Mouse (Mus musculus) embryonic facial prominence, embryonic 14.5 days (tissue): ENCODE data around the gene Gmeb2. TPM values are rescaled to one million over a fixed set of nuclear protein-coding genes. Genes with fewer than 3 reads are reported as not detected.
A peak's percentile ranks its signal among the peaks of the same experiment; 100 is the strongest.

Experiments
- ATAC-seq: fragments of 200-750 bp; cut with Nextera tagmentation; 2 replicates; pipeline ENCODE4 v1.8.0; 2017; ENCODE audit warnings: low read depth, moderate number of reproducible peaks, moderate TSS enrichment
- DNase-seq: peaks from one replicate; pipeline ENCODE4 v3.0.0-alpha.2; 2015; ENCODE audit warnings: low spot score
- H3K27ac ChIP-seq: fragments of 300-500 bp; sonication (generic); replicated peaks from 2 replicates; pipeline ENCODE4 v1.5.1; 2014; ENCODE audit warnings: low read depth, mild to moderate bottlenecking, low read length, moderate library complexity
- H3K27me3 ChIP-seq: fragments of 300-500 bp; sonication (generic); replicated peaks from 2 replicates; pipeline ENCODE4 v1.6.1; 2014; ENCODE audit warnings: low read length; ENCODE audit not compliant: control insufficient read depth, insufficient read depth
- H3K36me3 ChIP-seq: fragments of 300-500 bp; sonication (generic); 2 replicates; pipeline ENCODE4 v1.6.1; 2014; ENCODE audit warnings: low read length, mixed read lengths; ENCODE audit not compliant: control insufficient read depth, insufficient read depth
- H3K4me1 ChIP-seq: fragments of 300-500 bp; sonication (generic); 2 replicates; pipeline ENCODE4 v1.6.1; 2014; ENCODE audit warnings: antibody characterized with exemption, low read length; ENCODE audit not compliant: control insufficient read depth, insufficient read depth
- H3K4me2 ChIP-seq: fragments of 300-500 bp; sonication (generic); 2 replicates; pipeline ENCODE4 v1.6.1; 2014; ENCODE audit warnings: low read depth, mild to moderate bottlenecking, low read length, moderate library complexity, mixed read lengths
- H3K4me3 ChIP-seq: fragments of 300-500 bp; sonication (generic); 2 replicates; pipeline ENCODE4 v1.5.1; 2014; ENCODE audit warnings: low read depth, mild to moderate bottlenecking, low read length
- H3K9ac ChIP-seq: fragments of 300-500 bp; sonication (generic); 2 replicates; pipeline ENCODE4 v1.6.1; 2014; ENCODE audit warnings: low read depth, mild to moderate bottlenecking, low read length, moderate library complexity, mixed read lengths
- H3K9me3 ChIP-seq: fragments of 300-500 bp; sonication (generic); 2 replicates; pipeline ENCODE4 v1.6.1; 2016; ENCODE audit warnings: low read length; ENCODE audit not compliant: control insufficient read depth
- WGBS: fragments of 180-500 bp; shearing (Covaris S2); extraction: QIAGEN DNeasy Blood & Tissue Kit; methylation state at CpG from one replicate; pipeline ENCODE4 v1.1.7; 2014; 5-methylcytosine and 5-hydroxymethylcytosine counted together
- polyA plus RNA-seq: library from polyadenylated mRNA; unstranded; fragments of >200 nt; fragmentation: Nextera tagmentation; extraction: Ambion mirVana; gene quantifications from 2 replicates; pipeline ENCODE4 v1.2.1, GENCODE M21; 2014

The Gmeb2 gene
- polyA plus RNA-seq, 1 experiment from 2014 or later, result 13.5 TPM

DNA sequence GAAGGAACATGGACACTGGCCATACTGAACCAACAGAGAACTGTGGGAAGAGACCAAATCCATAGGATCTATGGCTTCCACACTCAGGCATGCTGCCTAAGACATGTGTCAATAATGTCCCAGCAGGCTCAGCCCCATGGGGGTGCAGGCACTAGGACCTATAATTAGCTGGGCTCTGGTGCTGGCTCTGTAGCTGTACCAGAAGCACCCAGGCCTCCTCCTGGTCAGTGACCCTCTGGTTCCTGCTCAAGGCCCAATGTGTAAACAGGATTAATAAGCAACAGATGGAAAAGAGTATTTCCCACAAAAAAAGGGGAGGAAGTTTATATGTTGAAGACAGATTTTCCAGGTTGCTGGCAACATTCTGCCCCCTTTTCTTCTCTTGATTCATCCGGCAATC, 34.6 kb downstream of the Gmeb2 start:
- H3K27me3 ChIP-seq, result no peaks in the 10 kb centered on the region
- DNase-seq (no peak), ATAC-seq (no peak)
- no peak overlapping the region for H3K9ac ChIP-seq
- H3K27ac ChIP-seq, result no peak overlapping the region
- no peak overlapping the region for H3K4me3 ChIP-seq
- WGBS, result 100% methylated on average over 1 of the region's 1 CpGs
- no peak overlapping the region for H3K4me2 ChIP-seq
- no peaks in the 10 kb centered on the region for H3K9me3 ChIP-seq
- H3K36me3 ChIP-seq, result peaks cover 71% of the 10 kb centered on the region
- no peaks in the 10 kb centered on the region for H3K4me1 ChIP-seq

- DNase-seq (no peak), ATAC-seq (no peak)
- 90% methylated on average over 1 of the region's 1 CpGs for WGBS
- no peak overlapping the region for H3K27ac ChIP-seq
- H3K27me3 ChIP-seq, result no peaks in the 10 kb centered on the region
- H3K4me3 ChIP-seq, result no peak overlapping the region
- H3K4me2 ChIP-seq, result no peak overlapping the region
- H3K36me3 ChIP-seq, result peaks cover 57% of the 10 kb centered on the region
- no peaks in the 10 kb centered on the region for H3K9me3 ChIP-seq
- no peak overlapping the region for H3K9ac ChIP-seq
- H3K4me1 ChIP-seq, result no peaks in the 10 kb centered on the region
These were observed 36.0 kb downstream of the Gmeb2 start for GRCm38 (mm10) chr2:181251841-181252240.

GRCm38 (mm10) chr2:181249217-181249616, 38.6 kb downstream of the Gmeb2 start:
- no peak for ATAC-seq
- peaks cover 34% of the 10 kb centered on the region for H3K36me3 ChIP-seq
- no peak for DNase-seq
- no peak overlapping the region for H3K27ac ChIP-seq
- H3K9me3 ChIP-seq, result no peaks in the 10 kb centered on the region
- no peaks in the 10 kb centered on the region for H3K4me1 ChIP-seq
- H3K27me3 ChIP-seq, result no peaks in the 10 kb centered on the region
- H3K9ac ChIP-seq, result no peak overlapping the region
- no peak overlapping the region for H3K4me3 ChIP-seq
- 78% methylated on average over 10 of the region's 10 CpGs for WGBS
- no peak overlapping the region for H3K4me2 ChIP-seq

DNA sequence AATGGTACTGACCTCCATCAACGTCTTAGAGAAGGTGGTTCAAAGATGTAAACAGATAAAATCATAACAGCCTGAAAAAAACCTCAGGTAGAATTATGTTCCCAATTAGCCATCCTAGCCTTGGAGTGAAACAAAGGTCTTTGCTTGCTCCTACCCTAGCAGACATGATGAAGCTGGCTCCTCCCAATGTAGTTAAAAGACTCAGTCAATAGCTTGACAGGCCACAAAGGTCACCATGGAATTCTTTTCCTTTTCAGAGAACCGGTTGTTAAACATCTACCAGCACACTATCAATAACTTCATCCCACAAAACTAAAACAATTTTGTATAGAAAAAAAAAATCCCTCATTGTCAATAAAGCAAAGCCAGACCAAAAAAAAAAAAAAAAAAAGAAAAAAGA, 42.8 kb downstream of the Gmeb2 start:
- H3K27me3 ChIP-seq, result no peaks in the 10 kb centered on the region
- no peaks in the 10 kb centered on the region for H3K9me3 ChIP-seq
- no peaks in the 10 kb centered on the region for H3K36me3 ChIP-seq
- H3K4me3 ChIP-seq, result no peak overlapping the region
- ATAC-seq (no peak), DNase-seq (no peak)
- no peak overlapping the region for H3K27ac ChIP-seq
- H3K4me1 ChIP-seq, result peaks cover 4% of the 10 kb centered on the region; the same call in 1 of the 2 replicates
- 23% methylated on average over 2 of the region's 2 CpGs for WGBS
- no peak overlapping the region for H3K9ac ChIP-seq
- H3K4me2 ChIP-seq, result no peak overlapping the region

DNA sequence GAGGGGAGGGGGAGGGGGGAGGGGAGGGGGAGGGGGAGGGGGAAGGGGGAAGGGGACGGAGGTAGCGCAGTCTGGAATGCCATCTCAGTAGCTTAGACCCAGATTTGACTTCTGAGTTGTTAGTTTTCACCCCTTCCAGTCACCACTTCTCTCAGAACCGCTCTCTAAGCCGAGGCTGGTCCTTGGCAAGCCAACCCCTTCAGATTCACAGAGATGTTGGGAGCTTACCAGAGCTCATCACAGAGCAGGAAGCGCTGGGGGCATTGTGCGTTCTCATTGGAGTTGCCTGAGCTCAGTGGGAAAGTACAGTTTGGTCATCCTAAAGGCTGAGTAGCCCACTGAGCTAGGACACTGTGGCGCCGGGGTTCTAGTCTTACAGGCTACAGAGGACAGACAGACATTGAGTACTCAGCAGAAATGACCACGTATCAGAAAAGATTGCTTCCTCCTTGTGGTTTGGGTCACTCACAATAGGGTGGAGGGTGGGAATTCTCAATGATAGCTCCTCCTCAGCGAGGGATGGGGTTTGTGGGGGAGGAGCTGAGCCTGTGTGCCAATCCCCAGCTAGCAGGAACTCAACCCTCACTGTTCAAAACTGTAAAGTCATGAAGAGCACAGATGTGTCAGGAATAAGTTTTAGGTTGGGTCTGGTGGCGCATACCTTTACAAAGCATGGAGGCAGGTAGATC, 44.0 kb downstream of the Gmeb2 start:
- Histone ChIP-seq H3K9me3 (no peaks in the 10 kb centered on the region), H3K4me2 (no peak overlapping the region), H3K4me3 (no peak overlapping the region), H3K4me1 (peaks cover 4% of the 10 kb centered on the region; the same call in 1 of the 2 replicates), H3K27me3 (no peaks in the 10 kb centered on the region), H3K27ac (no peak overlapping the region), H3K9ac (no peak overlapping the region), H3K36me3 (no peaks in the 10 kb centered on the region)
- WGBS, result 31% methylated on average over 11 of the region's 11 CpGs
- DNase-seq, result no peak
- ATAC-seq, result no peak

- H3K9ac ChIP-seq, result peak overlapping the region; percentile 64
These were observed 45.5 kb downstream of the Gmeb2 start for GRCm38 (mm10) chr2:181242314-181242665.

GRCm38 (mm10) chr2:181241602-181242313, 46.1 kb downstream of the Gmeb2 start, which contains the start of gene Helz2:
Gene Helz2 (minus strand): TSS chr2:181242027.
- WGBS, result 9% methylated on average over 16 of the region's 16 CpGs
- Histone ChIP-seq H3K36me3 (no peaks in the 10 kb centered on the region), H3K27ac (no peak within 1 kb of the TSS), H3K4me1 (peaks cover 4% of the 10 kb centered on the region; the same call in 1 of the 2 replicates), H3K4me2 (peak within 1 kb of the TSS; percentile 66), H3K9ac (peak within 1 kb of the TSS; percentile 64), H3K9me3 (no peaks in the 10 kb centered on the region), H3K27me3 (no peaks in the 10 kb centered on the region), H3K4me3 (peak within 1 kb of the TSS; percentile 43)
- peak; percentile 81 for ATAC-seq
- peak; percentile 51 for DNase-seq

More at GRCm38 (mm10) chr2:181242314-181242665, 45.5 kb downstream of the Gmeb2 start:
- H3K4me3 ChIP-seq, result peak overlapping the region; percentile 43
- peak overlapping the region; percentile 66 for H3K4me2 ChIP-seq
- no peak overlapping the region for H3K27ac ChIP-seq
- H3K9me3 ChIP-seq, result no peaks in the 10 kb centered on the region
- no peaks in the 10 kb centered on the region for H3K36me3 ChIP-seq
- H3K4me1 ChIP-seq, result peaks cover 4% of the 10 kb centered on the region; the same call in 1 of the 2 replicates
- DNase-seq (no peak), ATAC-seq (0 out of 2 replicates have a peak, but pooled peaks have one; percentile 3)
- 49% methylated on average over 3 of the region's 3 CpGs for WGBS
- no peaks in the 10 kb centered on the region for H3K27me3 ChIP-seq

DNA sequence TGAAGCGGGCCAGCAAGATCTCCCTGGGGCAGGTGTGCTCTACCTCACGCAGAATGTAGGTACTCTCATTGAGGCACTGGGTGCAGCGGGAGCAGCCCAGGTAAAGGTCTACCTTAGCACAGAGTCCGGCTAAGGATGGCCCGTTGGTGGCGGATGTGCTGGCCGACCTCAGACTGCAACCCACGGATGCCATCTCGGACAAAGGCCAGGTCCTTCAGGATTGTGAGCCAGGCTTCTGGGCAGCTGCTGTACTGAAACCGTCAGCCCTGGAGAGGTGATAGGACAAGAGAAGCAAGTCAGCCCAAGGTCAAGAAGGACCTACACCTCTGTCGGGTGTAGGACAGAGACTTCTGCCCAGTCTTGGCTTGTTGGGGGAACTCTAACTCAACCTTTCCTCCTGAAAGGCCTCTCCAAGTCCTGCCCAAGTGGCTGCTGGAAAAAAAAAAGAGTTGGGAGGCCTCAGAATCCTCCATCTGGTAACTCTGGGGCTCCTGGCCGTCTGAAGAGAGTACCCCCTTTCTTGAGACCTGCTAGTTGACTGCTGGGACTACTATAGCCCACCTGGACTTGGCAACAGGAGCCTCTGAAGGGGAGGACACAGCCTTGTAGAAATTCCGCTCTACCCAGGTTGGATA, 46.9 kb downstream of the Gmeb2 start:
- Histone ChIP-seq H3K9ac (peak overlapping the region; percentile 64; the same call in 1 of the 2 replicates), H3K4me3 (peak overlapping the region; percentile 43; the same call in 1 of the 2 replicates), H3K4me2 (peak overlapping the region; percentile 66), H3K9me3 (no peaks in the 10 kb centered on the region), H3K27ac (no peak overlapping the region), H3K27me3 (no peaks in the 10 kb centered on the region), H3K36me3 (no peaks in the 10 kb centered on the region), H3K4me1 (peaks cover 4% of the 10 kb centered on the region; the same call in 1 of the 2 replicates)
- no peak for DNase-seq
- ATAC-seq, result no peak
- 91% methylated on average over 13 of the region's 13 CpGs for WGBS
